Mouse (Mus musculus) neural tube, embryonic 11.5 days (tissue): ENCODE results near the gene Rnf145. TPM values are rescaled to one million over a fixed set of nuclear protein-coding genes. Genes with fewer than 3 reads are reported as not detected.

ENCODE experiments used
- ATAC-seq: fragments of 200-750 bp; cut with Nextera tagmentation; 2 replicates; pipeline ENCODE4 v1.8.0; 2017; ENCODE audit warnings: moderate number of reproducible peaks, mild to moderate bottlenecking, moderate TSS enrichment, moderate library complexity; ENCODE audit not compliant: insufficient read depth, low FRiP score, low TSS enrichment
- DNase-seq: peaks from one replicate; pipeline ENCODE4 v3.0.0-alpha.2; 2015; ENCODE audit warnings: low spot score
- H3K27ac ChIP-seq: fragments of 300-500 bp; sonication (generic); 2 replicates; pipeline ENCODE4 v1.5.1; 2014; ENCODE audit warnings: low read depth, mild to moderate bottlenecking, low read length
- H3K27me3 ChIP-seq: fragments of 300-500 bp; sonication (generic); 2 replicates; pipeline ENCODE4 v1.6.1; 2014; ENCODE audit warnings: mild to moderate bottlenecking, low read length, mixed read lengths; ENCODE audit not compliant: control insufficient read depth, insufficient read depth
- H3K36me3 ChIP-seq: fragments of 300-500 bp; sonication (generic); 2 replicates; pipeline ENCODE4 v1.6.1; 2014; ENCODE audit warnings: mild to moderate bottlenecking, low read length, moderate library complexity, mixed read lengths; ENCODE audit not compliant: control insufficient read depth, insufficient read depth
- H3K4me1 ChIP-seq: fragments of 300-500 bp; sonication (generic); 2 replicates; pipeline ENCODE4 v1.6.1; 2014; ENCODE audit warnings: low read length, mixed read lengths; ENCODE audit not compliant: control insufficient read depth, insufficient read depth
- H3K4me2 ChIP-seq: fragments of 300-500 bp; sonication (generic); 2 replicates; pipeline ENCODE4 v1.6.1; 2014; ENCODE audit warnings: low read depth, mild to moderate bottlenecking, moderate library complexity
- H3K4me3 ChIP-seq: fragments of 300-500 bp; sonication (generic); 2 replicates; pipeline ENCODE4 v1.5.1; 2014; ENCODE audit warnings: low read depth, low read length
- H3K9ac ChIP-seq: fragments of 300-500 bp; sonication (generic); 2 replicates; pipeline ENCODE4 v1.6.1; 2014; ENCODE audit warnings: mild to moderate bottlenecking, low read length
- H3K9me3 ChIP-seq: fragments of 300-500 bp; sonication (generic); 2 replicates; pipeline ENCODE4 v1.6.1; 2016; ENCODE audit warnings: low read length; ENCODE audit not compliant: control insufficient read depth
- WGBS: fragments of 180-500 bp; shearing (Covaris S2); extraction: QIAGEN DNeasy Blood & Tissue Kit; methylation state at CpG from one replicate; pipeline ENCODE4 v1.1.7; 2014; 5-methylcytosine and 5-hydroxymethylcytosine counted together
- polyA plus RNA-seq: library from polyadenylated mRNA; unstranded; fragments of >200 nt; fragmentation: Nextera tagmentation; extraction: Ambion mirVana; gene quantifications from 2 replicates; pipeline ENCODE4 v1.2.1, GENCODE M21; 2014

The Rnf145 gene
- polyA plus RNA-seq, 1 experiment from 2014 or later: 142 TPM

DNA sequence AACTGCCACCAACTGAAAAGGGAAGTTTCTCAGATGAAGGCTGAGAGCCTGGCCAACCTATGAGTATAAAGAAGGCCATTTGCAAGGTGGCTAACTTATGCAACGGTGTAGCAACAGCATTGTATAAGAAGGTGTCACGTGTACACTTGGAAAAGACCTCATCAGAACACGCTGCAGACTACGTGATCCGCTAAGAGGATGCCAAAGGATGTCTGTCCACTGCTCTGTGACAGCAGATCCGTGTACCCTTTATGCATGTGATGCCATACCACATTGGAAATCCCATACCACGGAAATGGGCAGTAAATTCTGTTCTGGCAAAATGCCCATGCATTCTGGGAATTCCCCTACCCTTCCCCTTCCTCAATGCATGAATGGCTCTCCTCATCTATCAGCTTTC is 14.6 kb upstream of the Rnf145 start:
- no peak for DNase-seq
- H3K4me2 ChIP-seq: no peak overlapping the region
- WGBS: 91% methylated on average over 7 of the region's 7 CpGs
- no peak overlapping the region for H3K9ac ChIP-seq
- H3K27ac ChIP-seq: no peak overlapping the region
- H3K27me3 ChIP-seq: no peaks in the 10 kb centered on the region
- no peaks in the 10 kb centered on the region for H3K36me3 ChIP-seq
- no peaks in the 10 kb centered on the region for H3K9me3 ChIP-seq
- H3K4me3 ChIP-seq: no peak overlapping the region
- no peaks in the 10 kb centered on the region for H3K4me1 ChIP-seq
- ATAC-seq: no peak

DNA sequence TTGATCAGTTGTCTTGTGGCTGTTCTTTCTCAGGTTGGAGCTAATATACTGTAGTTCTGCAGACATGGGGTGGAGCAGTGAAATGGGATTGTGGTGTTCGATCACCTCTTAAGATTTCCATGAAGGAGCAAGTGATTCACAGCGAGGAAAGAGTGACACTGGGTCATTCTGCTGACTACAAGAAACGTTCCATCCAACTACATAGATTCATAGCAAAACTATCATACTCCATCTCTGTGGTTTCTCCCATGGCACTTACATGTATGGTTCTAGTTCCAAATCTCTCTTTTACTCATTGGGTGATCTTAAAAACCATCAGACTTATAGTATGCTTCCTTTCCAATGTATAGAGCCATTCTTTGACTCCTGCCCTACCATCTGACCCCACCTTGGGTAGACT is 14.0 kb upstream of the Rnf145 start:
- 79% methylated on average over 3 of the region's 3 CpGs for WGBS
- no peaks in the 10 kb centered on the region for H3K27me3 ChIP-seq

DNA sequence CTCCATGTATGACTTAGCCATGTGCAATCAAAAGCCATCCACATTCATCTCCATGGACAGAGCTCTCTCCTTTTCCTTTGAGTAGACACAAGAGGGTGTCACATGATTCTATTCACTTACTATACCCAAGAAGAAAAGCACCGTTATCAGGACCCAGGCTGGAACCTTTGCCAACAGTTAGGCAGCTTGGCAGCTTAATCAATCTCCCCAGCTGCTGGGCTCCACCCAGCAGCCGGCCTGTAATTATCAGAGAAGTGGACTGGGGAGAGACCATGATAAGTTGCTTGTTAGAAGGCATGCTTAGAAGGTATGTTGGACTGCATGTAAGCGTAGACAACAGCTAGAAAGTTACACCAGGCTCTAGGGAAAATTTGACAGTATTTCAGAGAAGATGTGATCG is 9.9 kb upstream of the Rnf145 start:
- no peak overlapping the region for H3K27ac ChIP-seq

More for the DNA sequence above, 14.0 kb upstream of the Rnf145 start:
- H3K9ac ChIP-seq: no peak overlapping the region
- no peaks in the 10 kb centered on the region for H3K9me3 ChIP-seq
- H3K4me2 ChIP-seq: no peak overlapping the region
- H3K27ac ChIP-seq: no peak overlapping the region
- no peaks in the 10 kb centered on the region for H3K4me1 ChIP-seq
- ATAC-seq: no peak
- DNase-seq: no peak
- H3K36me3 ChIP-seq: no peaks in the 10 kb centered on the region
- H3K4me3 ChIP-seq: no peak overlapping the region

DNA sequence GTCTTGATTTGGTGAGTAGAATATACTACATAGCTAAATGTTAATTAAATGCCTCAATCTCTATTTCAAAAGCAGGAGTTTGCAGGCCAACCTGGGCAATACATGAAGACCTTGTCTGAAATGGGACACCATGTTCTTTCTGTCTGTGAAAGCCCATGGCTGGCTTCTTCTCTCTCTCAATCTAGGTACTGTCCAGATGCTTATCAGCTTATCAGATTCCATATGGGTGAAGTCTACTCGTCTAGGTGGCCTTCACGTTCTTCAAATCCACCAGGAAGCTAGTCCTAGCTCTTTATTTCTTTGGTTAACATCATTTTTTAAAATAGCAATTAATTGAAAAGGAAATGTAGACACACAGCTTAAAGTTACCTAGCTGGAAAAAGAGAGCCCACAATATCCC is 8.9 kb upstream of the Rnf145 start:
- H3K9ac ChIP-seq: no peak overlapping the region
- WGBS: 87% methylated on average over 2 of the region's 2 CpGs

More for the DNA sequence above, 9.9 kb upstream of the Rnf145 start:
- no peak overlapping the region for H3K9ac ChIP-seq
- no peaks in the 10 kb centered on the region for H3K36me3 ChIP-seq
- DNase-seq (no peak), ATAC-seq (no peak)
- 72% methylated on average over 4 of the region's 4 CpGs for WGBS
- no peak overlapping the region for H3K4me3 ChIP-seq
- H3K27me3 ChIP-seq: no peaks in the 10 kb centered on the region
- no peaks in the 10 kb centered on the region for H3K9me3 ChIP-seq
- H3K4me1 ChIP-seq: no peaks in the 10 kb centered on the region
- H3K4me2 ChIP-seq: no peak overlapping the region

DNA sequence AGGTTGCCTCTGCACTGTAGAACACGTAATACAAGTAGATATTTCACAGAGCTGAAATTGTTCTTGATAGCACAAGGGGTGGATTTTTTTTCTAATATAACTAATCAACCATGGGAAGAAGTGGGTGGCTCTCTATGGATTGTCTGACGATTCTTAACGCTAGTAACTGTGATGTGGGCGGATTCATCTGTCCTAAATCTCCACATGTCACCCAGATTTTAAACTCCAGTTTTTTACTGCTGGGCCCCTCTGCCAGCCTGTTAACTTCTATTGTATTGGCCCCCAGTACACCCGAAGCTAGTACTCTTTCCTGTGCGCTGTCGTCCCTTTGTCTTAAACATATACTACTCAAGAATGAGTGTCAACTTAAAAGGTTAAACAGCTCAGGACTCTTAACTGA is 8.4 kb upstream of the Rnf145 start:
- H3K4me2 ChIP-seq: no peak overlapping the region
- 81% methylated on average over 7 of the region's 7 CpGs for WGBS
- no peaks in the 10 kb centered on the region for H3K36me3 ChIP-seq
- DNase-seq (no peak), ATAC-seq (no peak)
- no peak overlapping the region for H3K9ac ChIP-seq
- H3K4me3 ChIP-seq: no peak overlapping the region
- no peaks in the 10 kb centered on the region for H3K27me3 ChIP-seq
- H3K27ac ChIP-seq: no peak overlapping the region
- H3K9me3 ChIP-seq: no peaks in the 10 kb centered on the region
- H3K4me1 ChIP-seq: no peaks in the 10 kb centered on the region

More for the DNA sequence above, 8.9 kb upstream of the Rnf145 start:
- no peaks in the 10 kb centered on the region for H3K4me1 ChIP-seq
- H3K4me2 ChIP-seq: no peak overlapping the region
- ATAC-seq (no peak), DNase-seq (no peak)
- H3K4me3 ChIP-seq: no peak overlapping the region
- no peaks in the 10 kb centered on the region for H3K27me3 ChIP-seq
- H3K36me3 ChIP-seq: no peaks in the 10 kb centered on the region
- no peak overlapping the region for H3K27ac ChIP-seq
- H3K9me3 ChIP-seq: no peaks in the 10 kb centered on the region

DNA sequence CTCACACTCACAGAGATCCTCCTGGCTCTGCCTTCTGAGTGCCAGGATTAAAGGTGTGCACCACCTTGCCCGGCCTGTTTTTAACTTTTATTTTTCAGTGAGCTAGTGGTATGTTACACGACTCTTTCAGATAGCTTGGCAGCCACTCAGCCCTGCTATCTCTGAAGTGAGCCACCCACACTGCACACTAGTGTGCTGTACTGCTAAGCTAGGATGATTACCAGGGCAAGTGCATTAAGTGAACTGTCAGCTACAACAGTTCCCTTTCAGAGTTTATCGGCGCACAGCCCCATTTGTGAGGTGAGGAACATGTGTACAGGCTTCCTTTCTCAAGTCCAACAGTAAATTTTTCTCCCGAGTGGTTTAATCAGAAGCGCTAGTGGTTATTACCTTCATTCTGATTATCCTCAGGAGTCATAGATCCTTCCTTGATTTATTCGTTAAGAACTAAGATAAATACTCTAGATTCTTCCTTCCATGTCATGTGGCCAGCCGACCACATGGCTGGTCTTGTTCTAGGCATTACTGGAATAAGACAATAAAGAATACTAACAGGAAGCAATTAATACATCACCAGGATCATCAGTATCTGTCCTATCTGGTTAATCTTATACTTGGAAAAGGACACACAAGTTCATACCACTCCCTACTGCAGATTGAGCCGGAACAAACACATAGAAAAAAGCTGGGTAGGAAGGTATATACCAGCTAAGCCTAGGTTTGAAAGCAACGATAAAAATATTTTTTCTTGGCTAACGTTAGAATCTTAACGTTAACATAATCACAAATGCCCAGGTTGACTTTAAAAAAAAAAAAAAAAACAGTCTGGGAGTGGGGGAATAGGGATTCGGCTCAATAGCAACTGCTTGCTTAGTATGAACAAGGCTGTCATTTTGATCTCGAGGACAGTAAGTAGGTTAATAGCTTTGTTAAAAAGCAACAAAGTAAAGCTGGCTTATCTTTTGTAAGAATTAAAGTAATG is 6.4 kb upstream of the Rnf145 start:
- Histone ChIP-seq H3K9me3 (no peaks in the 10 kb centered on the region), H3K36me3 (no peaks in the 10 kb centered on the region), H3K4me2 (no peak overlapping the region), H3K9ac (no peak overlapping the region), H3K4me3 (no peak overlapping the region), H3K4me1 (no peaks in the 10 kb centered on the region), H3K27me3 (no peaks in the 10 kb centered on the region), H3K27ac (no peak overlapping the region)
- 86% methylated on average over 14 of the region's 14 CpGs for WGBS
- ATAC-seq: no peak
- no peak for DNase-seq

DNA sequence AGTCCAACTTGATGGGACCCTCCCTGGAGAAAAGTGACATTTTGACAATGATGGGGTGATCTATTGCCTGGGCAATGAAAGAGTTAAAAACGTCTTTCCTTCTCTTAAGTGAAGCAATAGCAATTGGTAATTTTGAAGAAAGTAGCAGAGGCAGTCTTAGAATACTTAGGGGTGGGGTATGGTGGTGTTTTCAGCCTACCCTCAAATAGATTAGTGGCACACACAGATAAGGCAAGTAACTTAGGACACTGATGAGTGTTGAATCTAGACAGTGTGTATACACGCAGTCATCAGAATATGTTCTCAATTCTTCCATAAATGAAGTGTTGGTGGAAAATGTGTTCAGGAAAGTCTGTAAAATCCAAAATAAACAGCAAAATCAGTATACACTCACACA is 5.7 kb upstream of the Rnf145 start:
- WGBS: 64% methylated on average over 2 of the region's 2 CpGs
- DNase-seq (no peak), ATAC-seq (no peak)
- no peak overlapping the region for H3K9ac ChIP-seq
- H3K27ac ChIP-seq: no peak overlapping the region
- no peaks in the 10 kb centered on the region for H3K4me1 ChIP-seq
- H3K27me3 ChIP-seq: no peaks in the 10 kb centered on the region
- no peak overlapping the region for H3K4me3 ChIP-seq
- H3K36me3 ChIP-seq: no peaks in the 10 kb centered on the region
- H3K9me3 ChIP-seq: no peaks in the 10 kb centered on the region
- no peak overlapping the region for H3K4me2 ChIP-seq

DNA sequence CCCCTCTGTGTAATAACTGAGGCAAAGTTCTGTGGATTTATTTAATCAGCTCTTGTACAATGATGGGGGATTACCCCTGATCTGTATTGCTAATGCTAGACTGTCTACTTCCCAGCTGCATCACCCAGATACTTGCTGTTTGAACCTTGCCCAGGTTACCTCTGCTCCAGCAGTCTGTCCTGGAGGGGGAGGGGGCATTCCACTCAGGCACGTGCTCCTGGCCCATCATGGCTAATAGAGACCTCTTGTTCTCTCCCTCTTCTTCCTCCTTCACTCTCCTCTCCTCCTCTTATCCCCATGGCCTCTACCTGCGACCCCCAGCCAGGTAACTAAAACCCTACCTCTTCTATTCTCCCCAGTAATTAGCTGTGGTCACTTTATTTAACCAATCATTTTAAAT is 4.1 kb upstream of the Rnf145 start:
- H3K36me3 ChIP-seq: no peaks in the 10 kb centered on the region
- 67% methylated on average over 2 of the region's 2 CpGs for WGBS
- H3K27me3 ChIP-seq: no peaks in the 10 kb centered on the region
- no peaks in the 10 kb centered on the region for H3K4me1 ChIP-seq
- H3K27ac ChIP-seq: no peak overlapping the region
- H3K9ac ChIP-seq: no peak overlapping the region
- H3K4me3 ChIP-seq: no peak overlapping the region
- DNase-seq (no peak), ATAC-seq (no peak)
- H3K4me2 ChIP-seq: no peak overlapping the region
- H3K9me3 ChIP-seq: no peaks in the 10 kb centered on the region

DNA sequence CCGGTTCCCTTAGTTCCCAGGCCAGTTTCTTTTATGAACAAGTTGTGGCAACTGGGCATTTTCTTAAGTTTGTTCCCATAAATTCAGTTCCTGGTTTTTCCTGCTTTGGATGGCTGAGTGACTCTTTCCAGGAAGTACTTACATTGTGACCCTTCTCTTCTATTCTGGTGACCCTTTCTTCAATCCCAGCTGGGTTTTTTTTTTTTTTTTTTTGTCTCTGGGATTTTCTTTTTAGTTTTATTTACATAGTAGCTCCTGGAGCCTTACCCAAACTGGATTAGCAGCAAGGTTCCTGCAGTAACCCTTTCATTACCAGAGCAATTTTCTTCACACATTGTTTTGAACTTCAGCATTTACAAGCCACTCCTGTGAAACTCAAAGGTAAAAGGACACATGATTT is 2.4 kb upstream of the Rnf145 start:
- no peak overlapping the region for H3K4me3 ChIP-seq
- H3K27ac ChIP-seq: no peak overlapping the region
- DNase-seq (no peak), ATAC-seq (no peak)
- H3K4me1 ChIP-seq: no peaks in the 10 kb centered on the region
- H3K9me3 ChIP-seq: no peaks in the 10 kb centered on the region
- H3K4me2 ChIP-seq: no peak overlapping the region
- 43% methylated on average over 1 of the region's 1 CpGs for WGBS
- H3K36me3 ChIP-seq: no peaks in the 10 kb centered on the region
- H3K27me3 ChIP-seq: no peaks in the 10 kb centered on the region
- H3K9ac ChIP-seq: no peak overlapping the region
